Mouse (Mus musculus): Measurements from ENCODE around the gene Rreb1. TPM values are rescaled to one million over a fixed set of nuclear protein-coding genes. Genes with fewer than 3 reads are reported as not detected.
A peak's percentile ranks its signal among the peaks of the same experiment; 100 is the strongest.

Gene Rreb1
- polyA plus RNA-seq, 1 experiment from 2014 or later: 4.4 TPM

DNA sequence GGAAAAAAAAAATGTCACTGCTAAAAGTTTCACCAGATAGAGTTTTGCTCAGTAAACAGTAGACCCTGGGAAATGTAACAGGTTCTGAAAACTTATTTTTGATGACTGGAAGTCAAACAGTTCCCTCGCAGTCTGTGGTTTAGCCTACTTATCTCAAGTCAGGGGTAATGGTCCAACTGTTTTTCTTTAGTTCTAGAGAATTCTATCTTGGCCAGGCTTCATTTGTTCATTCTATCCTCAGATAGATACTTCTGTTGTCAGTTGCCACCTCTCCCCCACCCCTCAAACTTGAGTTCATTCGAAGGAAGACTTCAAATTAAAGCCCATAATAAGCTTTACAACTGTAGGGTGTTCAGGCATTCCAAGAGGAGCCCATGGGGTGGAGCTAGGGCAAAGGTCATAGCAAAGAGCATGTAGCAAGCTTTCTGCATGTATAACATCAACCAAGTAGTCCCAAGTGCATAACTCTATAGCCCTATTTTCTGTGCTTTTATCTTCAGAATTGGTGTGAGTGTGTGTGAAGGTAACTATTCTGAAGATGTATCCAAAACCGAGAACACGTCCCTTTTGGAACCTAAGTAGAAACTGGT is 46.2 kb downstream of the Rreb1 start:
- H3K9ac ChIP-seq (replicated peaks): no peak overlapping the region
- no peak for TF ChIP-seq EP300 (IDR thresholded peaks at IDR 0.05; ENCODE audit: low read depth)
- no peak for TF ChIP-seq CTCF (IDR thresholded peaks at IDR 0.05; ENCODE audit: low read depth)
- no peak for ATAC-seq
- no peaks in the 10 kb centered on the region for H3K9me3 ChIP-seq (ENCODE audit: low read length)
- DNase-seq: no peak
- 41% methylated on average over 4 of the region's 4 CpGs for WGBS (ENCODE audit: insufficient replicate concordance)
- H3K4me3 ChIP-seq (ENCODE audit: low read depth, low read length): no peak overlapping the region
- peaks cover 35% of the 10 kb centered on the region for H3K4me1 ChIP-seq (ENCODE audit: insufficient read depth)
- H3K27ac ChIP-seq (ENCODE audit: low read depth): peak overlapping the region; percentile 89; the same call in 1 of the 2 replicates
- no peaks in the 10 kb centered on the region for H3K27me3 ChIP-seq (ENCODE audit: insufficient read depth, low read length)
- H3K4me2 ChIP-seq (ENCODE audit: low read depth, low read length): peak overlapping the region; percentile 99; the same call in 1 of the 2 replicates
- no peaks in the 10 kb centered on the region; the same call in 1 of the 2 replicates for H3K36me3 ChIP-seq (replicated peaks; ENCODE audit: insufficient read depth, low read length)

DNA sequence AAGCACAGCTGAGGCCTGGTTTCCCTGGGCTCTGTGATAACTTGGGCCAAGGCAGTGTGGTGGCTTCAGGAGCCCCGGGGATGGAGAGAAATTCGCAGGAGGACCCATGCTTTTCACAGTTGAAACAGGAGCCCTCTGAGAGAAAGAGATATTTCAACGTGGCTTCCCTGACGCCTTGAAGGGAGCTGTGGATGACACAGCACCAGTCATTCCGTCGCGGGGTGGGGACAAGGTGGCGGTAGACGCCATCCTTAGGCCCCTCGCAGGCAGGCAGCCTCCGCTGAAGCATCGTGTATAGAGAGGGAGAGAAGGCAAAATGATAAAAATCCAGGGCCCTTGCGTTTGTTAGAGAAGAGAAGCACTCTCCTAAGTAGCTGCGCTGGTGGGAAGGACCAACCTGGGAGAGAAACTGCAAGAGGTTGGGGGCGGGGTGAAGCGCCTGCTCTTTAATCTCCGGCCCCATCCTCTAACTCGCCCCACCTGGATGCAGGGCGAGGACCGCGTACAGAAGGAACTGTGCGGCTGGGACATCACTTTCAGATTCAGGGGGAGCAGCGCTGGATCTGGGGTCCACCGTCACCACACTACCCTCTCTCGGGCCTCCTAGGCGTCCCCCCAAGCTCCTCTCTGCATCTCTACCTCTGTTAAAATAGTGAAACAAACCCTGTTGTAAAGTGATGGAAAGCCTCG is 46.9 kb downstream of the Rreb1 start:
- H3K4me3 ChIP-seq (ENCODE audit: low read depth, low read length): peak overlapping the region; percentile 75
- TF ChIP-seq EP300 (IDR thresholded peaks at IDR 0.05; ENCODE audit: low read depth) (no peak), CTCF (IDR thresholded peaks at IDR 0.05; ENCODE audit: low read depth) (no peak)
- H3K4me2 ChIP-seq (ENCODE audit: low read depth, low read length): peak overlapping the region; percentile 99
- H3K36me3 ChIP-seq (replicated peaks; ENCODE audit: insufficient read depth, low read length): no peaks in the 10 kb centered on the region; the same call in 1 of the 2 replicates
- H3K9me3 ChIP-seq (ENCODE audit: low read length): no peaks in the 10 kb centered on the region
- H3K4me1 ChIP-seq (ENCODE audit: insufficient read depth): peaks cover 35% of the 10 kb centered on the region
- DNase-seq: peak; percentile 45
- H3K27ac ChIP-seq (ENCODE audit: low read depth): peak overlapping the region; percentile 89
- no peaks in the 10 kb centered on the region for H3K27me3 ChIP-seq (ENCODE audit: insufficient read depth, low read length)
- H3K9ac ChIP-seq (replicated peaks): peak overlapping the region; percentile 86
- WGBS (ENCODE audit: insufficient replicate concordance): 3% methylated on average over 27 of the region's 27 CpGs
- ATAC-seq: peak; percentile 3

DNA sequence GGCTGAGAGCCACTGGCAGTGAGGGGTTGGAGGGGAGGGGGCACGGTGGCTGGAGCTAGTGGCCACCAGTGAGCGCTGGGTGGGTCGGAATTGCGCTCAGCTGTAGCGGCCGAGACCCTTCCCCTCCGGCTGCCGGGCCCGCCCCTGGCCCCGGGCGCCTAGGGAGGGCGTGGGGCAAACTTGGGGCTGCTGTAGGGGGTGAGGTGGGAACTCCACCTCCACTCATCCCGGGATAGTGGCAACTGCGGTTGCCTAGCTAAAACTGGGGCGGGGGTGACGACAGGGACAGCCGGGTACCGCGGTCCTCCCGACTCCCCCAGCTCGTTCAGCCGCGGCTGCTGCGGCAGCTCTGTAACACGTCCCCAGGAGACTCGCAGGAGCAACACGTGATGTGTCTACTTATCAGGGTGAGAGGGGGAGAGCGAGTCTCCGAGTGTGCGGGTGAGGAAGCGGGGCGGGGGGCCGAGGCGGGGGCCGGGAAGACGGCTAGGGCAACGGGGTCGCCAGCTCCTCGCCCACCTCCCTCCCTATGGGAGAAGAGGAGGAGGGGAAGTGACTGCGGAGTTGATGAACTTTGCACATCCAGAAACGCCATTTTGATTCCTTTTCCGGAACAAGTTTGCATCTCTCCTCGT is 47.6 kb downstream of the Rreb1 start:
- ATAC-seq: peak; percentile 65
- DNase-seq: no peak
- peaks cover 41% of the 10 kb centered on the region for H3K4me1 ChIP-seq (ENCODE audit: insufficient read depth)
- peak overlapping the region; percentile 89 for H3K27ac ChIP-seq (ENCODE audit: low read depth)
- no peaks in the 10 kb centered on the region; the same call in 1 of the 2 replicates for H3K36me3 ChIP-seq (replicated peaks; ENCODE audit: insufficient read depth, low read length)
- H3K27me3 ChIP-seq (ENCODE audit: insufficient read depth, low read length): no peaks in the 10 kb centered on the region
- WGBS (ENCODE audit: insufficient replicate concordance): 0% methylated on average over 43 of the region's 43 CpGs
- H3K4me2 ChIP-seq (ENCODE audit: low read depth, low read length): peak overlapping the region; percentile 99
- TF ChIP-seq CTCF (IDR thresholded peaks at IDR 0.05; ENCODE audit: low read depth) (no peak), EP300 (IDR thresholded peaks at IDR 0.05; ENCODE audit: low read depth) (no peak)
- no peaks in the 10 kb centered on the region for H3K9me3 ChIP-seq (ENCODE audit: low read length)
- peak overlapping the region; percentile 86 for H3K9ac ChIP-seq (replicated peaks)
- H3K4me3 ChIP-seq (ENCODE audit: low read depth, low read length): peak overlapping the region; percentile 75

DNA sequence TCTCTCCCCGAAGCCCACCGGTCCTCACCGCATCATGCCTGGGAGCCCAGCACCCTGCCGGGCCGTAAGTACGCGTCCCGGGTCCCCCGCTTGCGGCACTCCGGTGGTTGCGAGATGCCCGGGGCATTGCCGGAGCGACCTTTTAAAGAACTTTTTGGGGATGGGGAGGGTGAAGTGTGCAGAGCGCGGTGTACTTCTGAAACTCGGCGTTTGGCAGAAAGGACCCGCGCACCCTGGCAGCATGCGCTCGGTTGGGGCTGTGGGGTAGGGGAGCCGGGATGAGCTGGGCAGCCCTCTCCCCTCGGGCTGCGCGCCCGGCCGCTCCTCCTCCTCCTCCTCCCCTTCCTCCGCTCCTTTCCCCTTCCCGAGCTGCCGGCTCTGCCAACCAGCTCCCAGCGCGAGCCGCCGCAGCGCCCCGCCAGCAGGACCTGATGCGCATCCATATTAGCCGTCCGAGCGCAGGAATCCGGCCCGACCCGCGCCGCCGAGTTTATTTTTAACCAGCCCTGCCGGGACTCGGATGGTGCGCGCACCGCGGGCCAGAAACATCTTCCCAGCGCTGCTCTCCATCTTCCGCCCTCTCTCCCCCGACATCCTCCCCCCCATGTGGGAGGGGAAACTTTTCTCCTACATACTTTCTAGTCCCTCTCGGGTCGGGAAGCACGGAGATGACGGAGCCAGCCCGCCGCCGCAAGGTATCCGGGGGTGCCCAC is 48.2 kb downstream of the Rreb1 start:
- TF ChIP-seq CTCF (IDR thresholded peaks at IDR 0.05; ENCODE audit: low read depth) (no peak), EP300 (IDR thresholded peaks at IDR 0.05; ENCODE audit: low read depth) (no peak)
- peak overlapping the region; percentile 75 for H3K4me3 ChIP-seq (ENCODE audit: low read depth, low read length)
- H3K27me3 ChIP-seq (ENCODE audit: insufficient read depth, low read length): no peaks in the 10 kb centered on the region
- DNase-seq: peak; percentile 72
- H3K27ac ChIP-seq (ENCODE audit: low read depth): peak overlapping the region; percentile 89
- H3K9ac ChIP-seq (replicated peaks): peak overlapping the region; percentile 86
- H3K36me3 ChIP-seq (replicated peaks; ENCODE audit: insufficient read depth, low read length): no peaks in the 10 kb centered on the region; the same call in 1 of the 2 replicates
- WGBS (ENCODE audit: insufficient replicate concordance): under 1% methylated on average over 50 of the region's 65 CpGs
- no peaks in the 10 kb centered on the region for H3K9me3 ChIP-seq (ENCODE audit: low read length)
- ATAC-seq: peak; percentile 47
- H3K4me2 ChIP-seq (ENCODE audit: low read depth, low read length): peak overlapping the region; percentile 99
- H3K4me1 ChIP-seq (ENCODE audit: insufficient read depth): peaks cover 44% of the 10 kb centered on the region

DNA sequence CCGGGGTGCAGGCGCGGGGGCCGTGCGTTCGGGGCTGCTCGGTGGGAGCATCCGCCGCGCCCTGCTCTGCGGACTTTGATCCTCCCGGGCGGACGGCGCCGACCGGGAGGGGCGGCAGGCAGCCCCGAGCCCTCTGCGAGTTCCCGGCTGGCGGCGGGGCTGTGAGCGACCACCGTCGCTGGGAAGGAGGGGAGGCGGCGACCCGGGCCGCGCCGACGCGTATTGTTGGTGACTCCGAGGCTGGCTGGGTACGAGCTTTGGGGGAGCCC is 48.7 kb downstream of the Rreb1 start:
- Histone ChIP-seq H3K27ac (ENCODE audit: low read depth) (peak overlapping the region; percentile 89), H3K27me3 (ENCODE audit: insufficient read depth, low read length) (no peaks in the 10 kb centered on the region), H3K4me3 (ENCODE audit: low read depth, low read length) (peak overlapping the region; percentile 75), H3K9ac (replicated peaks) (peak overlapping the region; percentile 86), H3K4me2 (ENCODE audit: low read depth, low read length) (peak overlapping the region; percentile 99), H3K9me3 (ENCODE audit: low read length) (no peaks in the 10 kb centered on the region), H3K36me3 (replicated peaks; ENCODE audit: insufficient read depth, low read length) (no peaks in the 10 kb centered on the region; the same call in 1 of the 2 replicates), H3K4me1 (ENCODE audit: insufficient read depth) (peaks cover 45% of the 10 kb centered on the region)
- no peak for TF ChIP-seq EP300 (IDR thresholded peaks at IDR 0.05; ENCODE audit: low read depth)
- no peak for TF ChIP-seq CTCF (IDR thresholded peaks at IDR 0.05; ENCODE audit: low read depth)
- peak; percentile 31 for ATAC-seq
- under 1% methylated on average over 35 of the region's 36 CpGs for WGBS (ENCODE audit: insufficient replicate concordance)
- DNase-seq: no peak

Measured in liver, postnatal 0 days (tissue).